Mouse (Mus musculus): ENCODE data around the gene Gm853. TPM values are rescaled to one million over a fixed set of nuclear protein-coding genes. Genes with fewer than 3 reads are reported as not detected.
A peak's percentile ranks its signal among the peaks of the same experiment; 100 is the strongest.

Gene Gm853
- 0.67 and 1.4 TPM in 2 replicates for polyA plus RNA-seq (2015; fragmentation: Nextera tagmentation; extraction: Ambion mirVana)

- Histone ChIP-seq H3K27ac (no peak within 1 kb of the TSS), H3K4me3 (no peak within 1 kb of the TSS), H3K4me1 (replicated peaks) (no peaks in the 10 kb centered on the region), H3K27me3 (no peaks in the 10 kb centered on the region), H3K9me3 (no peaks in the 10 kb centered on the region), H3K36me3 (no peaks in the 10 kb centered on the region), H3K9ac (no peak within 1 kb of the TSS), H3K4me2 (no peak within 1 kb of the TSS)
- no peak for ATAC-seq (ENCODE audit: low FRiP score)
- WGBS, result 74% methylated on average over 4 of the region's 4 CpGs
Observed at GRCm38 (mm10) chr4:130222179-130222578, at the start of gene Gm853. Gene Gm853 (minus strand): TSS chr4:130222401.

- H3K9ac ChIP-seq, result no peak overlapping the region
- H3K9me3 ChIP-seq, result no peaks in the 10 kb centered on the region
- H3K36me3 ChIP-seq, result no peaks in the 10 kb centered on the region
- WGBS, result 89% methylated on average over 6 of the region's 6 CpGs
- H3K4me1 ChIP-seq (replicated peaks), result peaks cover 48% of the 10 kb centered on the region
- no peak overlapping the region for H3K4me2 ChIP-seq
- ATAC-seq (ENCODE audit: low FRiP score), result no peak
- no peak overlapping the region; the same call in 1 of the 2 replicates for H3K27ac ChIP-seq
- no peak overlapping the region for H3K4me3 ChIP-seq
- no peaks in the 10 kb centered on the region for H3K27me3 ChIP-seq
Observed at GRCm38 (mm10) chr4:130270611-130271347, 48.6 kb upstream of the Gm853 start.

GRCm38 (mm10) chr4:130270089-130270488, 47.9 kb upstream of the Gm853 start:
- no peak for ATAC-seq (ENCODE audit: low FRiP score)
- Histone ChIP-seq H3K27ac (no peak overlapping the region), H3K4me3 (no peak overlapping the region), H3K4me1 (replicated peaks) (peaks cover 49% of the 10 kb centered on the region), H3K27me3 (no peaks in the 10 kb centered on the region), H3K4me2 (no peak overlapping the region), H3K9me3 (no peaks in the 10 kb centered on the region), H3K9ac (no peak overlapping the region), H3K36me3 (no peaks in the 10 kb centered on the region)
- 77% methylated on average over 8 of the region's 8 CpGs for WGBS

- WGBS, result 91% methylated on average over 10 of the region's 10 CpGs
- Histone ChIP-seq H3K27me3 (no peaks in the 10 kb centered on the region), H3K4me2 (no peak overlapping the region), H3K4me3 (no peak overlapping the region), H3K36me3 (peaks cover 6% of the 10 kb centered on the region), H3K9me3 (no peaks in the 10 kb centered on the region), H3K9ac (no peak overlapping the region), H3K4me1 (replicated peaks) (peaks cover 58% of the 10 kb centered on the region), H3K27ac (0 out of 2 replicates have a peak overlapping the region, but pooled peaks have one; percentile 5)
- no peak for ATAC-seq (ENCODE audit: low FRiP score)
Observed at GRCm38 (mm10) chr4:130268736-130269135, 46.5 kb upstream of the Gm853 start.

GRCm38 (mm10) chr4:130267069-130267468, 44.9 kb upstream of the Gm853 start:
- peaks cover 41% of the 10 kb centered on the region for H3K4me1 ChIP-seq (replicated peaks)
- no peak overlapping the region for H3K4me3 ChIP-seq
- WGBS, result 89% methylated on average over 7 of the region's 7 CpGs
- H3K36me3 ChIP-seq, result peaks cover 22% of the 10 kb centered on the region
- no peak for ATAC-seq (ENCODE audit: low FRiP score)
- no peak overlapping the region for H3K4me2 ChIP-seq
- H3K27me3 ChIP-seq, result no peaks in the 10 kb centered on the region
- no peak overlapping the region for H3K27ac ChIP-seq
- no peak overlapping the region for H3K9ac ChIP-seq
- H3K9me3 ChIP-seq, result no peaks in the 10 kb centered on the region

GRCm38 (mm10) chr4:130266601-130267000, 44.4 kb upstream of the Gm853 start:
- Histone ChIP-seq H3K36me3 (peaks cover 27% of the 10 kb centered on the region), H3K27ac (no peak overlapping the region), H3K27me3 (no peaks in the 10 kb centered on the region), H3K4me2 (no peak overlapping the region), H3K4me3 (no peak overlapping the region), H3K4me1 (replicated peaks) (peaks cover 37% of the 10 kb centered on the region), H3K9ac (no peak overlapping the region), H3K9me3 (no peaks in the 10 kb centered on the region)
- WGBS, result 68% methylated on average over 9 of the region's 9 CpGs
- no peak for ATAC-seq (ENCODE audit: low FRiP score)

GRCm38 (mm10) chr4:130264698-130265349, 42.6 kb upstream of the Gm853 start:
- Histone ChIP-seq H3K27me3 (no peaks in the 10 kb centered on the region), H3K4me2 (no peak overlapping the region), H3K9me3 (no peaks in the 10 kb centered on the region), H3K4me3 (no peak overlapping the region), H3K9ac (no peak overlapping the region), H3K27ac (no peak overlapping the region), H3K4me1 (replicated peaks) (peaks cover 32% of the 10 kb centered on the region), H3K36me3 (peaks cover 40% of the 10 kb centered on the region)
- ATAC-seq (ENCODE audit: low FRiP score), result no peak
- 25% methylated on average over 24 of the region's 24 CpGs for WGBS

- Histone ChIP-seq H3K27me3 (no peaks in the 10 kb centered on the region), H3K36me3 (peaks cover 47% of the 10 kb centered on the region), H3K4me1 (replicated peaks) (peaks cover 32% of the 10 kb centered on the region), H3K27ac (no peak overlapping the region), H3K9me3 (no peaks in the 10 kb centered on the region), H3K4me2 (no peak overlapping the region), H3K9ac (no peak overlapping the region), H3K4me3 (no peak overlapping the region)
- WGBS, result 18% methylated on average over 11 of the region's 11 CpGs
- ATAC-seq (ENCODE audit: low FRiP score), result no peak
Observed at GRCm38 (mm10) chr4:130264131-130264530, 41.9 kb upstream of the Gm853 start.

- WGBS, result 29% methylated on average over 5 of the region's 5 CpGs
- Histone ChIP-seq H3K4me1 (replicated peaks) (peaks cover 16% of the 10 kb centered on the region), H3K36me3 (peaks cover 81% of the 10 kb centered on the region)
Observed at GRCm38 (mm10) chr4:130260406-130260805, 38.2 kb upstream of the Gm853 start.

GRCm38 (mm10) chr4:130252441-130253157, 30.4 kb upstream of the Gm853 start:
- Histone ChIP-seq H3K4me2 (no peak overlapping the region), H3K4me1 (replicated peaks) (no peaks in the 10 kb centered on the region), H3K27me3 (no peaks in the 10 kb centered on the region), H3K27ac (no peak overlapping the region), H3K36me3 (peaks cover 63% of the 10 kb centered on the region), H3K9me3 (no peaks in the 10 kb centered on the region), H3K4me3 (no peak overlapping the region), H3K9ac (no peak overlapping the region)
- peak; percentile 24; the same call in 1 of the 2 replicates for ATAC-seq (ENCODE audit: low FRiP score)
- 69% methylated on average over 8 of the region's 8 CpGs for WGBS

More at GRCm38 (mm10) chr4:130260406-130260805, 38.2 kb upstream of the Gm853 start:
- Histone ChIP-seq H3K27ac (no peak overlapping the region), H3K4me3 (no peak overlapping the region), H3K9me3 (no peaks in the 10 kb centered on the region), H3K9ac (no peak overlapping the region), H3K4me2 (no peak overlapping the region), H3K27me3 (no peaks in the 10 kb centered on the region)
- ATAC-seq (ENCODE audit: low FRiP score), result no peak

- WGBS, result 50% methylated on average over 3 of the region's 3 CpGs
- H3K27me3 ChIP-seq, result no peaks in the 10 kb centered on the region
- no peak overlapping the region for H3K4me2 ChIP-seq
- H3K4me1 ChIP-seq (replicated peaks), result no peaks in the 10 kb centered on the region
- no peak for ATAC-seq (ENCODE audit: low FRiP score)
- peaks cover 56% of the 10 kb centered on the region for H3K36me3 ChIP-seq
- no peak overlapping the region for H3K9ac ChIP-seq
- no peaks in the 10 kb centered on the region for H3K9me3 ChIP-seq
- H3K4me3 ChIP-seq, result no peak overlapping the region
- no peak overlapping the region for H3K27ac ChIP-seq
Observed at GRCm38 (mm10) chr4:130251763-130252162, 29.6 kb upstream of the Gm853 start.

GRCm38 (mm10) chr4:130251172-130251705, 29.0 kb upstream of the Gm853 start:
- WGBS, result 47% methylated on average over 7 of the region's 7 CpGs
- Histone ChIP-seq H3K9me3 (no peaks in the 10 kb centered on the region), H3K4me1 (replicated peaks) (no peaks in the 10 kb centered on the region), H3K36me3 (peaks cover 51% of the 10 kb centered on the region), H3K4me2 (no peak overlapping the region), H3K4me3 (no peak overlapping the region), H3K27me3 (no peaks in the 10 kb centered on the region), H3K9ac (no peak overlapping the region), H3K27ac (no peak overlapping the region)
- no peak for ATAC-seq (ENCODE audit: low FRiP score)
